Comparison of ENCODE assay signal across 8 mouse cellular contexts in genomic region chr8:84186547-84186946, GRCm38 (mm10). TPM values are rescaled to one million over a fixed set of nuclear protein-coding genes. Genes with fewer than 3 reads are reported as not detected.
DNase-seq lines count a peak whose midpoint lies in the region; ATAC-seq and TF ChIP-seq lines count a peak whose summit lies in the region.

No protein-coding gene starts in this region.

- no peaks in the 10 kb centered on the region; the same call in 1 of the 2 replicates for H3K36me3 ChIP-seq in embryonic facial prominence, embryonic 11.5 days (replicated peaks; ENCODE audit: control insufficient read depth, insufficient read depth, low read depth, low read length)
- no peaks in the 10 kb centered on the region for H3K36me3 ChIP-seq in kidney, adult 2 months (ENCODE audit: control insufficient read depth, insufficient read depth, low read length)
- no peaks in the 10 kb centered on the region for H3K36me3 ChIP-seq in midbrain, embryonic 16.5 days (ENCODE audit: control insufficient read depth, insufficient read depth, low read length)

- TF ChIP-seq CTCF in kidney, adult 2 months (conservative IDR thresholded peaks at IDR 0.05; ENCODE audit: insufficient read depth, insufficient read length, low read depth, low read length), result peak; percentile 97

- H3K27ac ChIP-seq in embryonic facial prominence, embryonic 11.5 days (replicated peaks; ENCODE audit: low read depth, low read length), result no peak overlapping the region
- peak overlapping the region; percentile 17; the same call in 1 of the 2 replicates for H3K27ac ChIP-seq in kidney, adult 2 months (ENCODE audit: insufficient read depth, low read depth, low read length)
- H3K27ac ChIP-seq in midbrain, embryonic 16.5 days (ENCODE audit: low read length), result no peak overlapping the region

- DNase-seq in 416B (ENCODE audit: low read depth) (peak; percentile 85), liver (peak; percentile 72)
- peak; percentile 85 for DNase-seq in adrenal gland, adult 2 months
- peak; percentile 91 for DNase-seq in embryonic facial prominence, embryonic 11.5 days (ENCODE audit: low spot score)
- peak; percentile 84 for DNase-seq in heart, adult 8-10 months (ENCODE audit: low spot score)
- peak; percentile 86 for DNase-seq in kidney, adult 2 months
- peak; percentile 67 to 75 for DNase-seq in spleen, postnatal 36 days (ENCODE audit: low spot score in 2 of 2)

- peak; percentile 15; the same call in 1 of the 2 replicates for ATAC-seq in embryonic facial prominence, embryonic 11.5 days (replicated peaks; ENCODE audit: insufficient number of reproducible peaks, low FRiP score, low TSS enrichment, low read depth)
- ATAC-seq in midbrain, embryonic 16.5 days, result no peak

- no peaks in the 10 kb centered on the region for H3K9me3 ChIP-seq in embryonic facial prominence, embryonic 11.5 days (replicated peaks; ENCODE audit: control insufficient read depth, low read length)
- H3K9me3 ChIP-seq in midbrain, embryonic 16.5 days (replicated peaks; ENCODE audit: control insufficient read depth, low read length, poor library complexity, severe bottlenecking), result no peaks in the 10 kb centered on the region

- no peak for TF ChIP-seq POLR2A in kidney, adult 2 months (IDR thresholded peaks at IDR 0.05; ENCODE audit: low read depth, low read length)

- peak overlapping the region; percentile 81 for H3K4me2 ChIP-seq in embryonic facial prominence, embryonic 11.5 days (ENCODE audit: low read depth, low read length)
- peak overlapping the region; percentile 54 for H3K4me2 ChIP-seq in midbrain, embryonic 16.5 days (ENCODE audit: low read length)

- peaks cover 3% of the 10 kb centered on the region; the same call in 1 of the 2 replicates for H3K4me1 ChIP-seq in embryonic facial prominence, embryonic 11.5 days (ENCODE audit: control insufficient read depth, insufficient read depth, low read length)
- H3K4me1 ChIP-seq in kidney, adult 2 months (ENCODE audit: control insufficient read depth, insufficient read depth, low read length), result no peaks in the 10 kb centered on the region; the same call in 1 of the 2 replicates
- H3K4me1 ChIP-seq in midbrain, embryonic 16.5 days (ENCODE audit: control insufficient read depth, insufficient read depth, low read length), result peaks cover 23% of the 10 kb centered on the region

- H3K9ac ChIP-seq in embryonic facial prominence, embryonic 11.5 days (replicated peaks; ENCODE audit: low read length), result peak overlapping the region; percentile 53
- H3K9ac ChIP-seq in midbrain, embryonic 16.5 days (ENCODE audit: low read depth, low read length), result 0 out of 2 replicates have a peak overlapping the region, but pooled peaks have one; percentile 5

- 0% methylated on average over 12 of the region's 12 CpGs for WGBS in embryonic facial prominence, embryonic 11.5 days
- under 1% methylated on average over 12 of the region's 12 CpGs for WGBS in kidney, adult 2 months
- 1% methylated on average over 12 of the region's 12 CpGs for WGBS in midbrain, embryonic 16.5 days

- no peaks in the 10 kb centered on the region for H3K27me3 ChIP-seq in embryonic facial prominence, embryonic 11.5 days (ENCODE audit: control insufficient read depth, insufficient read depth, low read length)
- no peaks in the 10 kb centered on the region for H3K27me3 ChIP-seq in kidney, adult 2 months (replicated peaks; ENCODE audit: control insufficient read depth, insufficient read depth, low read length)
- H3K27me3 ChIP-seq in midbrain, embryonic 16.5 days (ENCODE audit: control insufficient read depth, insufficient read depth, low read depth, low read length), result 0 out of 2 replicates have a peak, but pooled peaks cover 3% of the 10 kb centered on the region

- H3K4me3 ChIP-seq in embryonic facial prominence, embryonic 11.5 days (ENCODE audit: low read depth, low read length), result peak overlapping the region; percentile 29
- peak overlapping the region; percentile 36 for H3K4me3 ChIP-seq in kidney, adult 2 months (ENCODE audit: insufficient read depth, low read depth, low read length)
- peak overlapping the region; percentile 23; the same call in 1 of the 2 replicates for H3K4me3 ChIP-seq in midbrain, embryonic 16.5 days (ENCODE audit: low read depth, low read length)

RNA-seq across cellular contexts. Expression of gene Nanos3, which starts 1.5 kb away (rescaled TPM):
- total RNA-seq in adrenal gland, adult 2 months (2021), result 1 to 10 TPM; 1.1 to 1.3 TPM
- 0.36 and 1.0 TPM in 2 replicates for polyA plus RNA-seq in adrenal gland, adult 2 months (2012; rRNA removed)
- polyA plus RNA-seq in embryonic facial prominence, embryonic 11.5 days (2014; fragmentation: Nextera tagmentation; extraction: Ambion mirVana), result 3.9 and 4.7 TPM in 2 replicates
- 1 to 10 TPM in 3 of 4 experiments, under 1 TPM in 1; 0.98 to 1.7 (median 1.5) TPM for total RNA-seq in heart, adult 8-10 months (2022)
- 0.99 and 1.4 TPM in 2 replicates for polyA plus RNA-seq in kidney, adult 2 months (2012; rRNA removed)
- 6.6 and 7.1 TPM in 2 replicates for polyA plus RNA-seq in midbrain, embryonic 16.5 days (2015; fragmentation: Nextera tagmentation; extraction: Ambion mirVana)

RNA-seq across cellular contexts. Expression of gene 4930432K21Rik, which starts 38.7 kb away (rescaled TPM):
- under 1 TPM; 0.17 to 0.35 TPM for total RNA-seq in adrenal gland, adult 2 months (2021)
- polyA plus RNA-seq in adrenal gland, adult 2 months (2012; rRNA removed), result 0.44 and 0.48 TPM in 2 replicates
- 0.53 and 0.67 TPM in 2 replicates for polyA plus RNA-seq in embryonic facial prominence, embryonic 11.5 days (2014; fragmentation: Nextera tagmentation; extraction: Ambion mirVana)
- 1 to 10 TPM in 1 of 4 experiments, under 1 TPM in 3; 0.17 to 1.2 (median 0.31) TPM for total RNA-seq in heart, adult 8-10 months (2022)
- 0.63 and 0.92 TPM in 2 replicates for polyA plus RNA-seq in kidney, adult 2 months (2012; rRNA removed)
- 2.1 and 2.5 TPM in 2 replicates for polyA plus RNA-seq in midbrain, embryonic 16.5 days (2015; fragmentation: Nextera tagmentation; extraction: Ambion mirVana)

RNA-seq across cellular contexts. Expression of gene Cc2d1a, which starts 38.8 kb away (rescaled TPM):
- total RNA-seq in adrenal gland, adult 2 months (2021), result 10 to 100 TPM; 28.5 to 39.0 TPM
- polyA plus RNA-seq in adrenal gland, adult 2 months (2012; rRNA removed), result 35.8 and 37.1 TPM in 2 replicates
- polyA plus RNA-seq in embryonic facial prominence, embryonic 11.5 days (2014; fragmentation: Nextera tagmentation; extraction: Ambion mirVana), result 9.5 and 10.0 TPM in 2 replicates
- total RNA-seq in heart, adult 8-10 months (2022), result 10 to 100 TPM; 10.9 to 14.6 (median 12.3) TPM
- polyA plus RNA-seq in kidney, adult 2 months (2012; rRNA removed), result 24.1 and 26.0 TPM in 2 replicates
- polyA plus RNA-seq in midbrain, embryonic 16.5 days (2015; fragmentation: Nextera tagmentation; extraction: Ambion mirVana), result 55.7 and 64.8 TPM in 2 replicates

RNA-seq across cellular contexts. Expression of gene Zswim4, which starts 50.3 kb away (rescaled TPM):
- total RNA-seq in adrenal gland, adult 2 months (2021), result 10 to 100 TPM; 31.4 to 55.6 TPM
- polyA plus RNA-seq in adrenal gland, adult 2 months (2012; rRNA removed), result 66.3 and 76.1 TPM in 2 replicates
- polyA plus RNA-seq in embryonic facial prominence, embryonic 11.5 days (2014; fragmentation: Nextera tagmentation; extraction: Ambion mirVana), result 15.3 and 16.9 TPM in 2 replicates
- 1 to 10 TPM; 6.6 to 8.0 (median 7.2) TPM for total RNA-seq in heart, adult 8-10 months (2022)
- polyA plus RNA-seq in kidney, adult 2 months (2012; rRNA removed), result 9.2 and 10.0 TPM in 2 replicates
- 22.4 and 26.4 TPM in 2 replicates for polyA plus RNA-seq in midbrain, embryonic 16.5 days (2015; fragmentation: Nextera tagmentation; extraction: Ambion mirVana)
